18 mouse cellular contexts compared by ENCODE assay signal in genomic region chr14:121869111-121869510, GRCm38 (mm10). TPM values are rescaled to one million over a fixed set of nuclear protein-coding genes. Genes with fewer than 3 reads are reported as not detected.
DNase-seq lines count a peak whose midpoint lies in the region; ATAC-seq and TF ChIP-seq lines count a peak whose summit lies in the region.
"Had no signal": no experiment of that assay in that cellular context is flagged by ENCODE, and none has a peak within 500 bp of the region (broad histone marks: within the 10 kb centered on the region; RNA-seq: fewer than 3 reads in every experiment).

No protein-coding gene starts in this region.

- no peak for TF ChIP-seq POLR2A in lung, adult 2 months (IDR thresholded peaks at IDR 0.05; ENCODE audit: borderline replicate concordance, extremely low read depth, low read depth, low read length)
- TF ChIP-seq POLR2A in limb, embryonic 14.5 days (IDR thresholded peaks at IDR 0.05; ENCODE audit: borderline replicate concordance, extremely low read depth, insufficient read depth, insufficient read length), result no peak

- H3K4me1 ChIP-seq in lung, adult 2 months (ENCODE audit: control insufficient read depth, insufficient read depth, low read length), result no peaks in the 10 kb centered on the region
- no peaks in the 10 kb centered on the region for H3K4me1 ChIP-seq in limb, embryonic 14.5 days (ENCODE audit: control insufficient read depth, insufficient read depth, low read length)
- H3K4me1 ChIP-seq: hindbrain, embryonic 15.5 days; neural tube, embryonic 12.5 days had no signal

- peak; percentile 33 for DNase-seq in layer of hippocampus, adult 9-10 months (ENCODE audit: low spot score)
- DNase-seq in layer of hippocampus, postnatal 25 days (ENCODE audit: extremely low spot score in 1 of 2, low spot score in 1 of 2), result no peak
- peak; percentile 45 for DNase-seq in lung, postnatal 10 days
- DNase-seq in lung, adult 2 months, result no peak
- DNase-seq in ZHBTc4 (ENCODE audit: low read depth, low spot score), result peak; percentile 70
- peak; percentile 67 for DNase-seq in limb, embryonic 14.5 days (ENCODE audit: low spot score)
- DNase-seq in gastrocnemius, postnatal 4 days (ENCODE audit: low spot score in 2 of 2), result no peak
- DNase-seq: adrenal gland, adult 2 months; cerebellum, adult 18-20 months; kidney, adult 11 months; kidney, postnatal 10 days; thymus, postnatal 25 days had no signal

- H3K36me3 ChIP-seq in limb, embryonic 14.5 days (ENCODE audit: control insufficient read depth, insufficient read depth, low read length), result no peaks in the 10 kb centered on the region
- H3K36me3 ChIP-seq: forebrain, embryonic 12.5 days; hindbrain, embryonic 15.5 days; neural tube, embryonic 12.5 days had no signal

- no peak overlapping the region for H3K27ac ChIP-seq in limb, embryonic 14.5 days (replicated peaks; ENCODE audit: low read depth, low read length)
- H3K27ac ChIP-seq: forebrain, embryonic 12.5 days; hindbrain, embryonic 15.5 days; liver, embryonic 14.5 days; neural tube, embryonic 12.5 days had no signal

- H3K27me3 ChIP-seq in limb, embryonic 14.5 days (ENCODE audit: control insufficient read depth, insufficient read depth, low read length), result no peaks in the 10 kb centered on the region
- H3K27me3 ChIP-seq: forebrain, embryonic 12.5 days; hindbrain, embryonic 15.5 days; neural tube, embryonic 12.5 days had no signal

- no peak for TF ChIP-seq CTCF in lung, adult 2 months (IDR thresholded peaks at IDR 0.05; ENCODE audit: insufficient read depth, low read length)

- H3K9me3 ChIP-seq in limb, embryonic 14.5 days (ENCODE audit: control insufficient read depth, low read length), result no peaks in the 10 kb centered on the region
- H3K9me3 ChIP-seq: forebrain, embryonic 12.5 days; hindbrain, embryonic 15.5 days; neural tube, embryonic 12.5 days had no signal

- peak; percentile 46; the same call in 1 of the 2 replicates for ATAC-seq in limb, embryonic 14.5 days (ENCODE audit: low FRiP score, low read depth)

- WGBS in lung, adult 2 months, result 61% methylated on average over 1 of the region's 1 CpGs
- 60% methylated on average over 1 of the region's 1 CpGs for WGBS in limb, embryonic 14.5 days

- no peak overlapping the region for H3K4me2 ChIP-seq in limb, embryonic 14.5 days (replicated peaks; ENCODE audit: low read depth, low read length, severe bottlenecking)
- H3K4me2 ChIP-seq: forebrain, embryonic 12.5 days; hindbrain, embryonic 15.5 days; neural tube, embryonic 12.5 days had no signal

- H3K9ac ChIP-seq in limb, embryonic 14.5 days (ENCODE audit: low read depth, low read length, severe bottlenecking), result no peak overlapping the region
- H3K9ac ChIP-seq: forebrain, embryonic 12.5 days; hindbrain, embryonic 15.5 days; liver, embryonic 14.5 days; neural tube, embryonic 12.5 days had no signal

- H3K4me3 ChIP-seq in lung, adult 2 months (replicated peaks; ENCODE audit: extremely low read depth, low read depth, low read length), result no peak overlapping the region
- H3K4me3 ChIP-seq in limb, embryonic 14.5 days (replicated peaks; ENCODE audit: low read length), result no peak overlapping the region
- H3K4me3 ChIP-seq: forebrain, embryonic 12.5 days; hindbrain, embryonic 15.5 days; neural tube, embryonic 12.5 days had no signal

RNA-seq across cellular contexts. Expression of gene Ubac2, which starts 9.3 kb away (rescaled TPM):
- 10 to 100 TPM; 48.3 to 52.4 TPM for total RNA-seq in layer of hippocampus, postnatal 25 days (2021)
- 37.7 and 47.1 TPM in 2 replicates for polyA plus RNA-seq in lung, adult 2 months (2012; rRNA removed)
- polyA plus RNA-seq in limb, embryonic 14.5 days (2012; rRNA removed), result 46.3 and 64.2 TPM in 2 replicates
- 66.9 and 70.7 TPM in 2 replicates for polyA plus RNA-seq in limb, embryonic 14.5 days (2014; fragmentation: Nextera tagmentation; extraction: Ambion mirVana)
- 10 to 100 TPM; 28.4 to 30.6 TPM for total RNA-seq in gastrocnemius, postnatal 4 days (2021)

RNA-seq across cellular contexts. Expression of gene Gpr18, which starts 46.5 kb away (rescaled TPM):
- not detected for total RNA-seq in layer of hippocampus, postnatal 25 days (2021)
- 5.6 and 8.3 TPM in 2 replicates for polyA plus RNA-seq in lung, adult 2 months (2012; rRNA removed)
- 0.36 TPM in 1 of 2 replicates, not detected in the other for polyA plus RNA-seq in limb, embryonic 14.5 days (2012; rRNA removed)
- 0.26 TPM in 1 of 2 replicates, not detected in the other for polyA plus RNA-seq in limb, embryonic 14.5 days (2014; fragmentation: Nextera tagmentation; extraction: Ambion mirVana)
- total RNA-seq in gastrocnemius, postnatal 4 days (2021), result not detected
- total RNA-seq: gastrocnemius, adult 18-20 months; left cerebral cortex, adult 8-10 months had no signal

Comparison
In these comparisons a context has a peak if more than half of its experiments do, and no peak if none do; other contexts are left out.
1. DNase-seq: peak in layer of hippocampus, adult 9-10 months (single experiment), lung, postnatal 10 days (single experiment), ZHBTc4 (single experiment) and limb, embryonic 14.5 days (single experiment); none in layer of hippocampus, postnatal 25 days (0 of 2), lung, adult 2 months (single experiment) and gastrocnemius, postnatal 4 days (0 of 2).